Mouse (Mus musculus): ENCODE measurements at regions not wholly inside any gene's neighbourhood (a gene's known extent, or its start where the extent isn't known, plus 50 kb on each side); places are given as distances from the start of the nearest gene placed in this dataset.

DNA sequence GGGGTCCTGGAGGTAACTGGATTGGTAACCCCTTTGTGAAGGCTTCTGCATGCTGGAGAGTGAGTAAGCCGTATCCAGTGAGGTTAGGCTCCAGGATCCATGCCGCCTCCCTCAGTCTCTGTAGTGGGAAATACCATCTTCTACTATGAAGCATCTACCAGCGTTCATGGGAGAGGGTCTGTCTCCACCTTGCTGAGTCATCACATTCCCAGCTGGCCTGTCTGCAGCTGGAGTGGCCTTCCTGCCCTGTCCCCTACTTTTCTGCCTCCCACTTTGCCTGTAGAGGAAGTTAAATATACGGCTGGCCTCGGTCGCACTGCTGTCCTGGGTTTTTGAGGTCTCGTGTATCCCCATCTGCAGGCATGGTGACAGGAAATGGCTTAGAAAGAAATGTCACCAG is 78.0 kb upstream of the Sec14l1 start:
- no peak for DNase-seq (ENCODE audit: low read depth)

- no peak for DNase-seq (ENCODE audit: low read depth)
Observed at GRCm38 (mm10) chr11:117038282-117039106, 76.5 kb upstream of the Sec14l1 start.

- DNase-seq (ENCODE audit: low read depth), result no peak
Observed at GRCm38 (mm10) chr11:117040829-117041228, 74.1 kb upstream of the Sec14l1 start.

DNA sequence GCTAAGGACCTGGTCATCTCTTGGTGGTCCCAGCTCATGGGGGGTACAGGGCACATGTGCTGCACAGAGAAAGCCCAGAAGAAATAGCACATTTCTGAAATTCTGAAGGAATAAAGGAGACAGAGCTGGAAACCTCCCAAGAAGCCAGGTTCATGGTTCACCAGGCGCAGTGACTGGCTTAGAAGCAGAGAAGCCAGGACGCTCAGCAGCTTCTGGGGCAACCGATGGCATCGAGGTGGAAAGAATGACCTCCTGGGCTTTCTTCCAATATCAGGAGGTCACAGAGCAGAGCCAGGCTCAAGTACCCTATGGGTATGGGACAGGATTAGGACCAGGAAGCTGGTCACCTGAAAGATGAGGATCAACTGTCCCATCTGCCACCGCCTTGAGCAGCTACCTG is 72.6 kb upstream of the Sec14l1 start:
- DNase-seq (ENCODE audit: low read depth), result no peak

- no peak for DNase-seq (ENCODE audit: low read depth)
Observed at GRCm38 (mm10) chr11:117043524-117043923, 71.4 kb upstream of the Sec14l1 start.

DNA sequence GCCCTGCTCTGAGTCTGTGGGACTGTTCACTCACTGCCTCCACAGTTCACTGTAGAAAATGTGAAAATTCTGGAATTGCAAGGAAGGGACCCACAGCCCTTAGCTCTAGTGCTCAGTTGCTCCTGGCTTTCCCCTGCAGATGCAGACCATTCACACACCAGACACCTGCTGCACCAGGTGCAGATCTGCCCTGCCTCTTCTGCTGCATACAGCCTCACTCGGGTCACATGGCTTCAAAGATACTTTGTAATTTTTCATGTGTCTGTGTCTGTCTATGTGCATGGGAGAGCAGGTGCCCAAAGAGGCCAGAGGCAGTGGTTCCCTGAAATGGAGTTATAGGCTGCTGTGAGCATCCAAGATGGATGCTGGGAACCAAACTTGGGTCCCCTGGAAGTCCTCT is 70.2 kb upstream of the Sec14l1 start:
- DNase-seq (ENCODE audit: low read depth), result no peak

GRCm38 (mm10) chr11:117046636-117047035 is 68.3 kb upstream of the Sec14l1 start:
- DNase-seq (ENCODE audit: low read depth), result no peak

GRCm38 (mm10) chr11:117047172-117047950 is 67.6 kb upstream of the Sec14l1 start:
- no peak for DNase-seq (ENCODE audit: low read depth)

DNA sequence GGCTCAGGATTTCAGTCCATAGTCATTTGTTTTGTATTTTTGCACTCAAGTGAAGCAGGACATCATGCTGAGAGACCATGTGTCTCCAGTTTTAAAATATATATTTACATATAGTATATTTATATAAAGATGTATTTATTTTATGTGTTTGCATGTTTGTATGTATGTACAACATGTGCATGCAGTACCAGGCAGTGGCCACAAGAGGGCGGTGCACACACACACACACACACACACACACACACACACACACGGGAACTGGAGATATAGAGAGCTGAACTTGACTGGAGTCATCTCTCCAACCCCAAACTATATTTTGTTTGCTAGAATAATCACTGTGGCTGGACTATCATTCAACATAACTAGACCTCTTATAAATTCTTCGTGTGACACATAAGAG is 66.1 kb upstream of the Sec14l1 start:
- no peak for DNase-seq (ENCODE audit: low read depth)

- DNase-seq (ENCODE audit: low read depth), result no peak
Observed at GRCm38 (mm10) chr11:117050788-117051187, 64.2 kb upstream of the Sec14l1 start.

DNA sequence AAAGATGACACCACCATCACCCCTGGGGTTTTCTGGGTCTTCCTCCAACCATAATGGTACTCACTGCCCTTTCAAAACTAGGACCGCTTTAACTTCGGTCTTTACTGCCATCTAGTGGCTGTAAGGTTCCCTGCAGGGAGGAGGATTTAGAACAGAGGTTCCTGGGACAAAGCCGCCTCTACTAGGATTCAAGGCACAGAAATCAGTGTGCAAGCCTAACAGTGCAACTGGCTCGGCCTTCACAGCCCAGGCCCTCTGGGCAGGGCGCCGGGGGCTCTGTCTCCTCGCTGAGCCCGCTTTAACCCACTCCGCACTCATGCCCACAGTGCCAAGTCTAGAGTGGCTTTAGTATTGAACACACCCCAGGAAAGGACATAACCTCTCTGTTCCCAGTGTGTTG is 58.0 kb upstream of the Sec14l1 start:
- DNase-seq (ENCODE audit: low read depth), result peak; percentile 43

DNA sequence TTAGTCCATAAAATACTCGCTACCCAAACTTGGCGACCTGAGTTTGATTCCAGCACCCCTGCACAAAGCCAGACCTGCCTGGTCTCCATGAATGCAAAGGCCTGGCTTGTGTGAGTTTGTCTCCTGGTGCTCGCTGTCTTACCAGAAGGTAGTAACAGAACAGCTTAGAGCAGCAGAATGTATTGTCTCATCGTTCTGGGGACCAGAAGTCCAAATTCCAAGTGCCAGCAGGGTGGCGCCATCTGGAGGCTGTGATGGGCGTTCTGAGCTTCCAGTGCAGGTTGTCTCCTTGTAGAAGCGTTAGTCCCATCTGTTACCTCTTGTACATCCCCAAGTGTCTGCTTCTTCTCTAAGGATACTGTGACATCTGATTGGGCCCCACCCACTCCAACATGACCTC is 57.5 kb upstream of the Sec14l1 start:
- DNase-seq (ENCODE audit: low read depth), result no peak

GRCm38 (mm10) chr11:117059120-117059519 is 55.8 kb upstream of the Sec14l1 start:
- DNase-seq (ENCODE audit: low read depth), result no peak

- peak; percentile 66 for DNase-seq (ENCODE audit: low read depth)
Observed at GRCm38 (mm10) chr11:117059981-117060705, 54.8 kb upstream of the Sec14l1 start.

DNA sequence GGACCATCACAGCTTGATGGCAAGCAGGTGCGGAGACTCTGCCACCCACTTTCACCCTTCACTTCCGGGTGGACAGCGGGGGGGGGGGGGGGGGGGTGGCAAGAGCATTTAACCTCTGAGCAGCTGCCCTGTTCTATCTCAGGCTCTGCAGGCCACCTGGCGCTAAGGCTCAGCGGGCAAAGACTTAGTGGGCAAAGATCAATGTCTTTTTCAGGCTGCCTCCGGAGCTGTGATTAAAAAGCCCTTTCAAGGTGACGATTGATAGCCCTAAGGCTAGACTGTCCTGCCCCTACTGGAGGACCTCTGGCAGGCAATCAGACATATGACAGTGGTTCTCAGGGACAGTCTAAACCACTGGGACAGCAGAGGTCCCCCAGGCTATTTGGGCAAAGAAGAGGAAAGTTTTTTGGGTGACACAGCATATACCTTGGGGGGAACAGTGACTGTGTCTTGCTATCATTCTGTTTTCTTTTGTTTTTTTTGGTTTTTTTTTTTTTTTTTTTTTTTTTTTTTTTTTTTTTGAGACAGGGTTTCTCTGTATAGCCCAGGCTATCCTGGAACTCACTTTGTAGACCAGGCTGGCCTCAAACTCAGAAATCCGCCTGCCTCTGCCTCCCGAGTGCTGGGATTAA is 54.1 kb upstream of the Sec14l1 start:
- DNase-seq (ENCODE audit: low read depth), result no peak

DNA sequence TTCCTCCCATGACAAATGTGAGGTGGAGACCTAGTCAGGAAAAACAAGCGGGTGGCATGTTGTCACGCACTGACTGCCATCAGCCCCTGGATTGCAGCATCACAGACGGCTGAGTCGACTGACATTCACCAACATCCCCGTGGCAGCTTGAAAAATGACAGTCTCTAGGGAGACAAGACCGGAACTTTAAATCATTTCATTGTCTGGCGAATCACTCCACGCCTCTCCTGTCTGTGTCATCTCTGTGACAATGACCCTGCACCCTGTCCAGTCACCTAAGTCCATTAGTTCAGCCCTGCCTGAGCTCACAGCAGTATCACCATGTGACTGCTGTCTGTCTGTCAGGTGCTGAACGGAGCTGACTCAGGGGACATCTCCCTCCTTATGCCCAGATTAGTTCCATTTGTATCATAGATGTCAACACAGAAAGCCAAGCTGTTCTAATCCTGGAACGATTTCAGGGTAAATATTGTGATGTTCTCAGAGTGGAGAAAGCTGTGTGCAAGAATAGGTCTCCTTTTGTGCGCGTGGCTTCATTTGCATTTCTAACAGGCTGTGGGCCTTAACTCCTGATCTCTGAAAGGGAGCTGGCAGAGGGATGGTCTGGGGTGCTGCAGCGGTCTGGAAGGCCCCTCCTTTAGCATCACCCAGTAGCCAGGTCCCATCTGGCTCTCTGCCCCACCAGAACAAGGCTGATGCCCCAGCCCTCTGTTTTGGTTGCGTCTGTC is 52.0 kb upstream of the Sec14l1 start:
- no peak for DNase-seq (ENCODE audit: low read depth)
